Mouse (Mus musculus) midbrain, embryonic 16.5 days (tissue): ENCODE measurements around the gene Ear1. TPM values are rescaled to one million over a fixed set of nuclear protein-coding genes. Genes with fewer than 3 reads are reported as not detected.

Experiments used
- polyA plus RNA-seq: library from polyadenylated mRNA; unstranded; fragments of >200 nt; fragmentation: Nextera tagmentation; extraction: Ambion mirVana; gene quantifications from 2 replicates; pipeline ENCODE4 v1.2.1, GENCODE M21; 2015

Ear1 gene
- polyA plus RNA-seq, 1 experiment from 2014 or later: not detected

Other genes with a start within 250 kb of the Ear1 start
- not detected in 2 replicates for gene Gm8165, start 198.3 kb downstream of the Ear1 start, polyA plus RNA-seq
- gene Gm7324, start 177.7 kb downstream of the Ear1 start, polyA plus RNA-seq: 0.21 and 0.64 TPM in 2 replicates
- not detected in 2 replicates for gene Gm16506, start 148.0 kb downstream of the Ear1 start, polyA plus RNA-seq
- not detected in 2 replicates for gene Gm6526, start 127.7 kb downstream of the Ear1 start, polyA plus RNA-seq
- not detected in 2 replicates for gene Gm8180, start 90.8 kb downstream of the Ear1 start, polyA plus RNA-seq
- not detected in 2 replicates for gene Ear10, start 48.0 kb upstream of the Ear1 start, polyA plus RNA-seq
- gene Gm8113, start 49.9 kb upstream of the Ear1 start, polyA plus RNA-seq: 4.1 and 5.4 TPM in 2 replicates
- gene Ang5, start 81.6 kb upstream of the Ear1 start, polyA plus RNA-seq: not detected in 2 replicates
- not detected in 2 replicates for gene Ang6, start 126.8 kb upstream of the Ear1 start, polyA plus RNA-seq
- gene Ear2, start 227.1 kb upstream of the Ear1 start, polyA plus RNA-seq: not detected in 2 replicates
- gene Gm3327, start 248.3 kb upstream of the Ear1 start, polyA plus RNA-seq: not detected in 2 replicates